ENCODE assay signal across 7 mouse cellular contexts in genomic region chr10:128748252-128748864, GRCm38 (mm10). TPM values are rescaled to one million over a fixed set of nuclear protein-coding genes. Genes with fewer than 3 reads are reported as not detected.
DNase-seq lines count a peak whose midpoint lies in the region; ATAC-seq lines count a peak whose summit lies in the region.

No protein-coding gene starts in this region.

- no peaks in the 10 kb centered on the region; the same call in 1 of the 2 replicates for H3K36me3 ChIP-seq in intestine, embryonic 15.5 days

- no peaks in the 10 kb centered on the region for H3K27me3 ChIP-seq in intestine, embryonic 15.5 days (replicated peaks)

- H3K4me2 ChIP-seq in intestine, embryonic 15.5 days (replicated peaks) = peak overlapping the region; percentile 86

- H3K4me3 ChIP-seq in intestine, embryonic 15.5 days (replicated peaks) = peak overlapping the region; percentile 71

- H3K9me3 ChIP-seq in intestine, embryonic 15.5 days = no peaks in the 10 kb centered on the region

- H3K9ac ChIP-seq in intestine, embryonic 15.5 days = peak overlapping the region; percentile 69

- ATAC-seq in intestine, embryonic 15.5 days = peak; percentile 90

- WGBS in intestine, embryonic 15.5 days = under 1% methylated on average over 37 of the region's 37 CpGs

- DNase-seq in adrenal gland, adult 8-10 months = peak; percentile 74
- peak; percentile 96 for DNase-seq in embryo, embryonic 10.5 days (ENCODE audit: low spot score)
- peak; percentile 76 for DNase-seq in gastrocnemius, postnatal 14 days
- peak; percentile 84 to 85 for DNase-seq in left cerebral cortex, postnatal 25 days (ENCODE audit: low spot score in 2 of 2)
- peak; percentile 95 for DNase-seq in mesoderm, embryonic 11.5 days (ENCODE audit: low read depth, low spot score)
- peak; percentile 88 for DNase-seq in skeletal muscle tissue, adult 2 months (ENCODE audit: low read depth, low spot score)

- peak overlapping the region; percentile 96 for H3K27ac ChIP-seq in intestine, embryonic 15.5 days

- H3K4me1 ChIP-seq in intestine, embryonic 15.5 days (replicated peaks) = peaks cover 12% of the 10 kb centered on the region

- intact Hi-C loops in gastrocnemius, postnatal 14 days (cut with DNase I; ENCODE audit: low total_unique reads) = loop anchor here (10.0 kb wide), 1 partner anchor 56 kb away; the partner anchor contains the start of genes Dnajc14 and Tmem198b
- intact Hi-C loops in left cerebral cortex, postnatal 25 days (cut with DNase I) = loop anchor here (1.0 kb wide), 1 partner anchor 56 kb away; the partner anchor contains the start of genes Dnajc14 and Tmem198b

RNA-seq across cellular contexts. Expression of gene Pym1, which starts 0.7 kb away (rescaled TPM):
- 10 to 100 TPM; 24.1 to 31.9 (median 27.0) TPM for total RNA-seq in adrenal gland, adult 8-10 months (2022)
- 10 to 100 TPM; 10.9 to 14.3 TPM for total RNA-seq in gastrocnemius, postnatal 14 days (2021)
- 32.9 and 34.1 TPM in 2 replicates for polyA plus RNA-seq in intestine, embryonic 15.5 days (2015; fragmentation: Nextera tagmentation; extraction: Ambion mirVana)
- 10 to 100 TPM; 28.8 to 29.5 TPM for total RNA-seq in left cerebral cortex, postnatal 25 days (2021)

RNA-seq across cellular contexts. Expression of gene Dgka, which starts 3.7 kb away (rescaled TPM):
- total RNA-seq in adrenal gland, adult 8-10 months (2022) = 10 to 100 TPM; 16.5 to 41.1 (median 28.6) TPM
- 10 to 100 TPM in 1 of 2 experiments, 1 to 10 TPM in 1; 8.3 to 10.8 TPM for total RNA-seq in gastrocnemius, postnatal 14 days (2021)
- 7.1 and 7.4 TPM in 2 replicates for polyA plus RNA-seq in intestine, embryonic 15.5 days (2015; fragmentation: Nextera tagmentation; extraction: Ambion mirVana)
- 1 to 10 TPM; 5.1 to 6.3 TPM for total RNA-seq in left cerebral cortex, postnatal 25 days (2021)

RNA-seq across cellular contexts. Expression of gene Mmp19, which starts 42.4 kb away (rescaled TPM):
- 10 to 100 TPM; 41.4 to 69.7 (median 60.1) TPM for total RNA-seq in adrenal gland, adult 8-10 months (2022)
- total RNA-seq in gastrocnemius, postnatal 14 days (2021) = 1 to 10 TPM; 3.2 TPM
- 0.60 and 1.0 TPM in 2 replicates for polyA plus RNA-seq in intestine, embryonic 15.5 days (2015; fragmentation: Nextera tagmentation; extraction: Ambion mirVana)
- total RNA-seq in left cerebral cortex, postnatal 25 days (2021) = under 1 TPM; 0.39 to 0.78 TPM

RNA-seq across cellular contexts. Expression of gene Cdk2, which starts 43.5 kb away (rescaled TPM):
- 10 to 100 TPM; 13.4 to 26.6 (median 19.3) TPM for total RNA-seq in adrenal gland, adult 8-10 months (2022)
- 1 to 10 TPM; 7.5 to 8.5 TPM for total RNA-seq in gastrocnemius, postnatal 14 days (2021)
- polyA plus RNA-seq in intestine, embryonic 15.5 days (2015; fragmentation: Nextera tagmentation; extraction: Ambion mirVana) = 72.7 and 80.9 TPM in 2 replicates
- total RNA-seq in left cerebral cortex, postnatal 25 days (2021) = 1 to 10 TPM; 2.5 to 3.2 TPM

RNA-seq across cellular contexts. Expression of gene Pmel, which starts 44.4 kb away (rescaled TPM):
- total RNA-seq in adrenal gland, adult 8-10 months (2022) = 1 to 10 TPM; 1.1 to 1.7 (median 1.3) TPM
- total RNA-seq in gastrocnemius, postnatal 14 days (2021) = 1 to 10 TPM in 1 of 2 experiments, under 1 TPM in 1; 0.71 to 1.2 TPM
- polyA plus RNA-seq in intestine, embryonic 15.5 days (2015; fragmentation: Nextera tagmentation; extraction: Ambion mirVana) = 1.0 and 1.1 TPM in 2 replicates
- total RNA-seq in left cerebral cortex, postnatal 25 days (2021) = under 1 TPM; 0.39 to 0.96 TPM

Comparison
In these comparisons a context has a peak if more than half of its experiments do, and no peak if none do; other contexts are left out.
1. Peak in every context shown above with its lines: DNase-seq, ATAC-seq, H3K4me3 ChIP-seq and H3K27ac ChIP-seq.
2. RNA of gene Mmp19, which starts 42.4 kb away (total RNA-seq): 41.4 to 69.7 TPM in adrenal gland, adult 8-10 months; 3.2 TPM in gastrocnemius, postnatal 14 days and 0.39 to 0.78 TPM in left cerebral cortex, postnatal 25 days; every median in the first group is over 4 times any median in the second.